Mouse (Mus musculus): Measurements from ENCODE around the gene Mical3.
"Not testable (repeated sequence)": the region's sequence is repeated elsewhere in the genome, so short reads cannot be mapped to it uniquely, and the experiment has no call there.

The Mical3 gene

GRCm38 (mm10) chr6:120940446-120941083 is 190.2 kb downstream of the Mical3 start:
- in situ Hi-C loops (cut with MboI, MseI), result loop anchor here in 1 of 2 experiments (10.0 kb wide), 1 partner anchor 1976 kb away; no protein-coding TSS in a partner anchor

- in situ Hi-C loops (cut with MboI, MseI), result loop anchor here in 1 of 2 experiments (10.0 kb wide), 1 partner anchor 1975 kb away; no protein-coding TSS in a partner anchor
Observed at GRCm38 (mm10) chr6:120939783-120940182, 191.0 kb downstream of the Mical3 start.

- in situ Hi-C loops (cut with MboI, MseI), result no loop called here
Observed at GRCm38 (mm10) chr6:120938763-120939450, 191.9 kb downstream of the Mical3 start.

GRCm38 (mm10) chr6:120937999-120938608 is 192.7 kb downstream of the Mical3 start:
- in situ Hi-C loops (cut with MboI, MseI), result no loop called here

- in situ Hi-C loops (cut with MboI, MseI), result no loop called here
Observed at GRCm38 (mm10) chr6:120937104-120937617, 193.6 kb downstream of the Mical3 start.

GRCm38 (mm10) chr6:120934176-120934575 is 196.6 kb downstream of the Mical3 start:
- in situ Hi-C loops (cut with MboI, MseI), result no loop called here

GRCm38 (mm10) chr6:120933670-120934069 is 197.1 kb downstream of the Mical3 start:
- in situ Hi-C loops (cut with MboI, MseI), result no loop called here

- in situ Hi-C loops (cut with MboI, MseI), result no loop called here
Observed at GRCm38 (mm10) chr6:120932597-120932996, 198.2 kb downstream of the Mical3 start.

GRCm38 (mm10) chr6:120930450-120931306 is 200.1 kb downstream of the Mical3 start:
- in situ Hi-C loops (cut with MboI, MseI), result no loop called here

- in situ Hi-C loops (cut with MboI, MseI), result loop anchor here in 1 of 2 experiments (10.0 kb wide), 1 partner anchor 1885 kb away; the partner anchor contains the start of gene Foxj2
Observed at GRCm38 (mm10) chr6:120929421-120929820, 201.4 kb downstream of the Mical3 start.

GRCm38 (mm10) chr6:120927765-120928164 is 203.0 kb downstream of the Mical3 start:
- in situ Hi-C loops (cut with MboI, MseI), result loop anchor here in 1 of 2 experiments (10.0 kb wide), 1 partner anchor 1887 kb away; the partner anchor contains the start of gene Foxj2

- in situ Hi-C loops (cut with MboI, MseI), result loop anchor here in 1 of 2 experiments (10.0 kb wide), 1 partner anchor 1888 kb away; the partner anchor contains the start of gene Foxj2
Observed at GRCm38 (mm10) chr6:120926880-120927279, 203.9 kb downstream of the Mical3 start.

GRCm38 (mm10) chr6:120924791-120925321 is 205.9 kb downstream of the Mical3 start:
- in situ Hi-C loops (cut with MboI, MseI), result loop anchor here in 1 of 2 experiments (10.0 kb wide), 1 partner anchor 1890 kb away; the partner anchor contains the start of gene Foxj2

- in situ Hi-C loops (cut with MboI, MseI), result no loop called here
Observed at GRCm38 (mm10) chr6:120917975-120918374, 212.8 kb downstream of the Mical3 start.

GRCm38 (mm10) chr6:120916972-120917881 is 213.6 kb downstream of the Mical3 start:
- in situ Hi-C loops (cut with MboI, MseI), result not testable (repeated sequence)

- in situ Hi-C loops (cut with MboI, MseI), result no loop called here
Observed at GRCm38 (mm10) chr6:120916074-120916971, 214.5 kb downstream of the Mical3 start, which contains the start of gene Bid. Gene Bid (minus strand): TSS chr6:120916853.

- in situ Hi-C loops (cut with MboI, MseI), result no loop called here
Observed at GRCm38 (mm10) chr6:120915649-120915975, 215.2 kb downstream of the Mical3 start.

- in situ Hi-C loops (cut with MboI, MseI), result no loop called here
Observed at GRCm38 (mm10) chr6:120914911-120915648, 215.7 kb downstream of the Mical3 start.
